Mouse (Mus musculus) Patski (cell line): Measurements from ENCODE around the gene Itpka. TPM values are rescaled to one million over a fixed set of nuclear protein-coding genes. Genes with fewer than 3 reads are reported as not detected.
"Not testable (repeated sequence)": the region's sequence is repeated elsewhere in the genome, so short reads cannot be mapped to it uniquely, and the experiment has no call there.

ENCODE experiments used
- ATAC-seq: fragments of 100-300 bp; one replicate; pipeline ENCODE4 v1.8.0; 2021
- CTCF ChIA-PET: fragments of 350-600 bp; sonication (Branson Sonifier 250); formaldehyde crosslinking; loops from one replicate; lab custom pipeline; 2022; ENCODE audit warnings: inconsistent platforms; lab: Charles Lee
- POLR2A ChIA-PET: fragments of 350-600 bp; sonication (Branson Sonifier 250); formaldehyde crosslinking; loops from one replicate; lab custom pipeline; 2022; ENCODE audit warnings: antibody characterized with exemption, inconsistent platforms; lab: Charles Lee
- DNase-seq: peaks from one replicate; pipeline ENCODE4 v3.0.0-alpha.2; 2011; ENCODE audit warnings: low read depth, low spot score
- H3K27me3 ChIP-seq: fragments of 371-371 bp; one replicate; pipeline ENCODE4 v1.5.1; 2021
- CTCF ChIP-seq: fragments of 100-300 bp; IDR thresholded peaks from one replicate; pipeline ENCODE4 v1.5.1; 2021
- in situ Hi-C: fragments of 300-500 bp; cut with MboI; formaldehyde crosslinking; loops from 3 replicates; pipeline ENCODE4 v1.11.1; 2018; ENCODE audit warnings: low pct_unique_long_range_greater_than_20kb, mixed read lengths
- polyA plus RNA-seq: library from polyadenylated mRNA; unstranded; gene quantifications from one replicate; pipeline ENCODE4 v1.2.3, GENCODE M21; 2021

Itpka gene
- 0.30 TPM for polyA plus RNA-seq

DNA sequence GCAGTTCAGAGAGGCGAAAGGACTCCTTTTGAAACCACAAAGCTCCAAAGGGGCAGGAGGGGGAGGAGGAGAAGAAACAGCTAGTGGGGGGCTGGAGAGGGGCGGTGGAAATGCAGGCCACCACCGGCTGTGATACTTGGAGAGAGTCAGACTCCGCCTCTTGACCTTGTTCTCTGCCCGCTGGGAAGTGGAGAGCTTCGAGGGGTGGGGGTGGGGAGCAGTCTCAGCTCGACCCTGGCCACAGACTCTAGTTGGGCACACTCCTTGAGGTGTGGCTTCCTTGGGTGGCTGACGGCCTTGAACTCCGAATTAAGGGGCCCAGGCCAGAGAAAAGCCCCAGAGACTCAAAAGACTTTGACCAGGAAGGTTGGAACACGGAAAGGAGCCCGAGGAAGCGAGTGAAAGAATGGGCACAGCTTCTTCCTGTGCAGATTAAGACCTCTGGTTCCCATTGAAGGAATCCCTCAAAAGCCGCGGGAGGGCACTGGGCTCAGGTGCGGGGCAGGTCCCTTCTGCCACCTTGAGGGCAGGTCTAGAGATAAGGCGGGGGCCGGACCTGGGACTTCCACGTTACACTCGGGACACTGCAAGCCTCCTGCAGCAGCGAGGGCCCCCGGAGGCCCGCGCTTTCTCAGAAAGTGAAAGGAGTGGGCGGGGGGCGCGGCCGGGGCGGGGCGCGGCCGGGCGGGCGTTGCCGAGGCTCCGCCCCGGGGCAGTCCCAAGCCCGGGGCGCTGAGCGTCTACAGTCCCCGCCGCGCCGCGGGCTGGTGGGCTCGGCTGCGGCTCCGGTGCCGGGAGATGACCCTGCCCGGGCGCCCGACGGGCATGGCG lies at the start of gene Itpka:
Gene Itpka (plus strand): TSS at position 757 of the 831 bp plus-strand sequence.
- ATAC-seq (peak; percentile 63), DNase-seq (no peak)
- TF ChIP-seq CTCF, result no peak
- POLR2A ChIA-PET, result interaction anchor here (0.6 to 0.8 kb wide), 2 partner anchors 26 to 449 kb away, joined by 4 to 8 read pairs; no protein-coding TSS in a partner anchor
- CTCF ChIA-PET, result interaction anchor here (1.3 kb wide), 1 partner anchor 11 kb away, joined by 3 read pairs; no protein-coding TSS in a partner anchor
- H3K27me3 ChIP-seq, result peaks cover 10% of the 10 kb centered on the region
- in situ Hi-C loops, result no loop called here

DNA sequence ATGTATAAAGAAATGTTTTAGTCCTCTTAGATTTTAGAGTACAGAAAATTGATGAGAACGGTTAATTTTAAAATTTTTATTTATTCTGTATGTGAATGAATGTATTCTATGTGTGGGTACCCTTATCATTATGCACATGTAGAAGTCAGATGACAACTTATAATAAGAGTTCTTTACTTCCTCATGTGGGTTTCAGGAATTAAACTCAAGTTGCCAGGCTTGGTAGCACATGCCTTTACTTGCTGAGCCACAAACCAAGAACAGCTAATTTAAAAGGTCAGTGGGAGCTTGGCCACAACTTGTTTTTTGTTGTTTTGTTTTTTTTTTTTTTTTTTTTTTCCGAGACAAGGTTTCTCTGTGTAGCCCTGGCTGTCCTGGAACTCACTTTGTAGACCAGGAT lies 47.3 kb upstream of the Itpka start:
- ATAC-seq (no peak), DNase-seq (no peak)
- ChIA-PET CTCF (interaction anchor here (1.2 to 1.5 kb wide), 2 partner anchors 11 to 13 kb away, joined by 3 read pairs; no protein-coding TSS in a partner anchor), POLR2A (no interaction called here)
- in situ Hi-C loops, result no loop called here
- TF ChIP-seq CTCF, result no peak
- no peaks in the 10 kb centered on the region for H3K27me3 ChIP-seq

DNA sequence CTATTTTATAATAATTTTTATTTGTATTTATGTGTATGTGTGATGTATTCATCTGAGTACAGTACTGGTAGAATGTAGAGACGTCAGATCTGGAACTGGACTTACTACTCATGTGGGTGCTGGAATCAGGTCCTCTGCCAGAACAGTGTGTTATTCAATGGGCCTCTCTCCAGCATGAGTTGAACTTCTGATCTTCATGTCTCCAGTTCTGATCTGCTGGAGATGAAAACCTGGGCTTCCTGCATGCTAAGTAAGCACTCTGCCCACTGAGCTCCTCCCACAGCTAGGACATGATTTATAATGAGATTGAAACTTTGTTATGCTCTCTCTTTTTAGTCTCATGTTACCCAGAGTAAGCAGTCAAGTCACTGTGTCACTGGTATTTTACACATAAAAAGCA lies 46.0 kb upstream of the Itpka start:
- no peak for TF ChIP-seq CTCF
- ATAC-seq, result no peak
- no peaks in the 10 kb centered on the region for H3K27me3 ChIP-seq
- ChIA-PET CTCF (interaction anchor here (0.7 to 1.5 kb wide), 3 partner anchors 9 to 18 kb away, joined by 3 read pairs; no protein-coding TSS in a partner anchor), POLR2A (no interaction called here)
- no peak for DNase-seq
- in situ Hi-C loops, result no loop called here

DNA sequence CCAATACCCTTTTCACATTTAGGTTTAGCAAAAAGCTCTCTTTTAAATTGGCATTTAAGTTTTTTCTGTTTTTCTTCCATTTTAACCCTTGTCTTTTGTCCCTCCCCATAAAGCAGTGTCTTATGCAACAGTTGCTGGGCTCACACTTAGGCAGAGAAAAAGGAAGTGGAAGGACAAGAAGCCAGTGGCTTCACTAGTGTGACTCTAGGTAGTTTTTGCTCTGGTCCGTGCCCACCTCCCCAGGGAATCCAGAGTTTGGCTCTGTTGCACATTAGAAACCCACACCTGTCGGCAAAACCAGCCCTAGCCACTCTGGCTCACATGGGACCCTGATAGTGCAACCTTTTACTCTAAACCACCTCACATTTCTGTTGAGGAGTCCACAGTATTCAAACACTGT lies 43.7 kb upstream of the Itpka start:
- DNase-seq, result no peak
- in situ Hi-C loops, result no loop called here
- CTCF ChIA-PET, result no interaction called here
- no peaks in the 10 kb centered on the region for H3K27me3 ChIP-seq
- POLR2A ChIA-PET, result no interaction called here
- TF ChIP-seq CTCF, result no peak
- no peak for ATAC-seq

DNA sequence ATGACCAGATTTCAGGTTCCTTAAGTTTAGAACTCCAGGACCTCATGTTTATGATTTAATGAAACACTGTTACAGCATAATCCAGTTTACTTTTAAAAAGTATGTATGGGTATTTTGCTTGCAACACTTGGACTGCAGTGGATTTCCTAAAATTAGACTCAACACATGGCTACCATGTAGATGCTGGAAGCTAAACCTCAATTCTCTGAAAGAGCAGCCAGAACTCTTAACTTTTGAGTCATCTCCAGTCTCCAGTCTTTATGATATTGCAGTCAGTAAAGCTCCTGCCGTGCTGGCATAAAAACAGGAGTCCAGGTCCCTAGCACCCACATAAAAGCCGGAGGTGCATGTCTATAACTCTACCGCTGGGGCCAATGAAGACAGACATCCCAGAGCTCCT lies 42.2 kb upstream of the Itpka start:
- in situ Hi-C loops, result no loop called here
- DNase-seq (no peak), ATAC-seq (no peak)
- CTCF ChIA-PET, result no interaction called here
- no peak for TF ChIP-seq CTCF
- H3K27me3 ChIP-seq, result no peaks in the 10 kb centered on the region
- POLR2A ChIA-PET, result no interaction called here

DNA sequence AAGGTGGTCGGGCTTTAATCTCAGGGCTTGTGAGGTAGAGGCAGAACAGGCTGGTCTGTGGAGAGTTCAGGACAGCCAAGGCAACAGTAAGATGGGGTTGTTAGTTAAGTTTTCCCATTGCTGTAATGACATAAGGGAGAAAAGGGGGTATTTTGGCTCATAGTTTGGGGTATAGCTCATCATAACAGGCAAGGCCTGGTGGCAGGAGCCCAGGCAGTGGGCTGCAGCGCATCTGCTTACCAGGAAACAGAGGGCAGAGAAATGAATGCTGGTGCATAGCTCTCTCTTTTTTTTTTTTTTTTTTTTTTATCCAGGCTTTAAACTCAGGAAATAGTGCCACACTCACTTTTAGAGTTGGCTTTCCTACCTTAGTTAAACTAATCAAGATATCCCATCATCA lies 39.0 kb upstream of the Itpka start:
- ATAC-seq (no peak), DNase-seq (no peak)
- H3K27me3 ChIP-seq, result no peaks in the 10 kb centered on the region
- CTCF ChIA-PET, result no interaction called here
- in situ Hi-C loops, result no loop called here
- POLR2A ChIA-PET, result interaction anchor here (0.6 to 1.0 kb wide), 3 partner anchors 15 to 22 kb away, joined by 3 to 7 read pairs (median 4); no protein-coding TSS in a partner anchor
- TF ChIP-seq CTCF, result no peak

DNA sequence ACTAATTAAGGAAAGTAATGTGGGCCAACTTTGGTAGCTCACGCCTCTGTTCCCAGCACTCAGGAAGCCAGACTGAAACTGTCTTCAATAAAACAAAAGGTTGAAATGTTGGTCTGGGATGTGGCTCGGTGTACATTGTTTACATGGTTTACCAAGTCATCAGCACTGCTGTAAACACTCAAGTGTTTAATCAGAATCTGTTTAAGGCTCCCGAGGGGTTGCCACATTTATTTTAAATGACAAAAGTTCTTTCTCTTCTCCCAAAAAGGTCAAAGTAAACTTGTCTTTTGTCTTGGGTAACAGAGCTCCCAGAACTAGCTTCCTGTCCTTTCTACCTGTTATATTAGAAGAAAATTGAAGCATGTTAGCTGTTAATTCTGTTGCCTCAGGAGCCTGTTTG lies 34.5 kb upstream of the Itpka start:
- ChIA-PET CTCF (interaction anchor here (1.2 kb wide), 1 partner anchor 12 kb away, joined by 3 read pairs; no protein-coding TSS in a partner anchor), POLR2A (no interaction called here)
- in situ Hi-C loops, result no loop called here
- no peak for DNase-seq
- no peak for TF ChIP-seq CTCF
- no peaks in the 10 kb centered on the region for H3K27me3 ChIP-seq
- ATAC-seq, result no peak

DNA sequence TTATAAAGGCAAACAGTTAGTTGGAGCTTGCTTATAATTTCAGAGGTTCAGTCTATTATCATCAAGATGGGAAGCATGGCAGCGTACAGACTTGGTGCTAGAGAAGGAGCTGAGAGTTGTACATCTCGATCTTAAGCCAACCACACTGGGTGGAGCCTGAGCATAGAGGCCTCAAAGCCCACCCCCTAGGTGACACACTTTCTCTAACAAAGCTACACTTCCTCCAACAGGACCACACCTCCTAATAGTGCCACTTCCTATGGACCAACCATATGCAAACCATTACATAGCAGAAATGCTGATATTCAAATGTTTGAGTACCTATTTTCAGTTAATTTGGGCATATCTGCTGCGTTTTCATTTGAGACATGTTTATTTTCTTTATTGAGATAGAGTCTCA lies 32.1 kb upstream of the Itpka start:
- CTCF ChIA-PET, result no interaction called here
- in situ Hi-C loops, result no loop called here
- ATAC-seq, result no peak
- POLR2A ChIA-PET, result no interaction called here
- no peaks in the 10 kb centered on the region for H3K27me3 ChIP-seq
- no peak for DNase-seq
- TF ChIP-seq CTCF, result no peak

DNA sequence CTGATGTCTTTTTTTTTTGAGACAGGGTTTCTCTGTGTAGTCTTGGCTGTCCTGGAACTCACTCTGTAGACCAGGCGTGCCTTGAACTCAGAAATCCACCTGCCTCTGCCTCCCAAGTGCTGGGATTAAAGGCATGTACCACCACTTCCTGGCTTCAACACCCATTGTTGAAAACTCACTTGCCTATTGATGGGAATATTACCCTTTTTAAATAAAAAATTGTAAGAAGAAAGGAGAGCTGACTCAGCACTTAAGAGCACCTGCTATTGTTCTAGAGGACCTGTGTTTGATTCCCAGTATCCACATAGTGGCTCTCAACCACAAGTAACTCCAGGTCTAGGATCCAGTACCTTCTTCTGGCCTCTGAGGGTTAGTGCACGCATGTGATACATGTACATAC lies 26.3 kb upstream of the Itpka start:
- DNase-seq, in situ Hi-C loops: not testable (repeated sequence)

DNA sequence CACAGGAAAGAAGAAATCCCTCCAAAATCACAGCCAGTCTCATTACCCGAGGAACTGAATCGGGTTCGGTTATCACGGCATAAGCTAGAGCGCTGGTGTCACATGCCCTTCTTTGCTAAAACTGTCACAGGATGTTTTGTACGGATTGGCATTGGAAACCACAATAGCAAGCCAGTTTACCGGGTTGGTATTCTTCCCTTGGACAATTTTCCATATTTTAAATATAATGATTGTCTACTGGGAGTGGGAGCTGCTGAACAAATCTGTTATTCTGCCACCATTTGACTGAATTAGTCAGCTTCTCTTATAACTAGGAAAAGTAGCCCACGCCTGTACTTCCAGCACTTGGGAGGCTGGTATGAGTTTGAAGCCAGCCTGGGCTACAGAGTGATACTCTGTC lies 21.1 kb upstream of the Itpka start:
- no peak for TF ChIP-seq CTCF
- H3K27me3 ChIP-seq, result no peaks in the 10 kb centered on the region
- CTCF ChIA-PET, result no interaction called here
- POLR2A ChIA-PET, result no interaction called here
- in situ Hi-C loops, result no loop called here
- DNase-seq, result no peak
- no peak for ATAC-seq

More for the DNA sequence above, 26.3 kb upstream of the Itpka start:
- H3K27me3 ChIP-seq, ATAC-seq, POLR2A ChIA-PET: not testable (repeated sequence)
- CTCF ChIA-PET, result interaction anchor here (1.2 kb wide), 1 partner anchor 11 kb away, joined by 3 read pairs; no protein-coding TSS in a partner anchor

DNA sequence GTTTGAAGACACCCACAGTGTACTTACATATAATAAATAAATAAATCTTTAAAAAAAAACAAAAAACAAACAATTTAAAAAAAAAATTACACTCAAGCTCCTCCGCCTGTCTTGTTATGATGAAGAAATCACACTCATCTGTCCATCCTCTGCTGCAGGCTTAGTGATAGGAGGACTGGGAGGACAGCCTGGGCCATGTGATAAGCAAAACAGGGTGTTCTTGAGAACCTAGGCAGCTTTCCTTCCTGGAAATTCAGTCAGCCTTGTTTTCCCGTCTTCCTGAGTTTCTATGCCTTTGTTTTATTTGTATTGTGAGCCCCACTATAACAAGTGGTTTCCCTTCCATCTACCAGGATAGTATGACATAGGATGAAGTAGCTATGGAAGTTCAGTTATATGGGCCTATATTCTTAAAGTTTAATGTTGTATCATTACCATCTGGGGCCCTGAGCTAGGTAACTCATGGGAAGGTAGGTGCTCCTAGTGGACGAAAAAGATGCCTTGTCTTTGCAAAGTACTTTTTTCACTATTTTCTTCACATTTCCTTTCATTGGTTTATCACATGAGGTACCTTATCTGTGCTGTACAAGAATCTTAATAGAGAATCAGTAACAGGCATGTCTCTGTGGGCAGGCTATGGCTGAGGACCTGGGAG lies 14.2 kb upstream of the Itpka start:
- in situ Hi-C loops, result no loop called here
- no peak for DNase-seq
- no peak for TF ChIP-seq CTCF
- ATAC-seq, result no peak
- CTCF ChIA-PET, result interaction anchor here (1.4 to 1.5 kb wide), 2 partner anchors 8 to 36 kb away, joined by 6 read pairs; no protein-coding TSS in a partner anchor
- POLR2A ChIA-PET, result no interaction called here
- no peaks in the 10 kb centered on the region for H3K27me3 ChIP-seq
